Mouse (Mus musculus): ENCODE results near the gene Aurkaip1. TPM values are rescaled to one million over a fixed set of nuclear protein-coding genes. Genes with fewer than 3 reads are reported as not detected.

Gene Aurkaip1
- polyA plus RNA-seq, 1 experiment from 2014 or later: 127 TPM

GRCm38 (mm10) chr4:155853421-155853820 is 22.3 kb downstream of the Aurkaip1 start:
- H3K36me3 ChIP-seq (ENCODE audit: control insufficient read depth, insufficient read depth, low read length): peaks cover 37% of the 10 kb centered on the region
- H3K27ac ChIP-seq (ENCODE audit: low read depth, low read length): no peak overlapping the region
- H3K27me3 ChIP-seq (ENCODE audit: control insufficient read depth, insufficient read depth, low read length): no peaks in the 10 kb centered on the region
- peaks cover 19% of the 10 kb centered on the region for H3K4me1 ChIP-seq (ENCODE audit: control insufficient read depth, insufficient read depth, low read length)
- H3K9ac ChIP-seq (replicated peaks; ENCODE audit: low read depth, low read length): no peak overlapping the region
- no peaks in the 10 kb centered on the region for H3K9me3 ChIP-seq (ENCODE audit: control insufficient read depth, low read length)
- ATAC-seq (ENCODE audit: low read depth): no peak
- no peak overlapping the region for H3K4me2 ChIP-seq (ENCODE audit: low read depth, low read length)
- WGBS: 93% methylated on average over 9 of the region's 9 CpGs
- no peak overlapping the region for H3K4me3 ChIP-seq (ENCODE audit: low read depth, low read length)

- ATAC-seq (ENCODE audit: low read depth): 0 out of 2 replicates have a peak, but pooled peaks have one; percentile 16
- H3K4me1 ChIP-seq (ENCODE audit: control insufficient read depth, insufficient read depth, low read length): peaks cover 4% of the 10 kb centered on the region; the same call in 1 of the 2 replicates
- H3K4me3 ChIP-seq (ENCODE audit: low read depth, low read length): no peak overlapping the region
- peaks cover 44% of the 10 kb centered on the region for H3K36me3 ChIP-seq (ENCODE audit: control insufficient read depth, insufficient read depth, low read length)
- H3K27me3 ChIP-seq (ENCODE audit: control insufficient read depth, insufficient read depth, low read length): no peaks in the 10 kb centered on the region
- no peak overlapping the region for H3K9ac ChIP-seq (replicated peaks; ENCODE audit: low read depth, low read length)
- no peaks in the 10 kb centered on the region for H3K9me3 ChIP-seq (ENCODE audit: control insufficient read depth, low read length)
- 99% methylated on average over 12 of the region's 12 CpGs for WGBS
- H3K27ac ChIP-seq (ENCODE audit: low read depth, low read length): no peak overlapping the region
- no peak overlapping the region for H3K4me2 ChIP-seq (ENCODE audit: low read depth, low read length)
These were observed 23.9 kb downstream of the Aurkaip1 start for GRCm38 (mm10) chr4:155854991-155855390.

- no peak overlapping the region for H3K4me3 ChIP-seq (ENCODE audit: low read depth, low read length)
- no peak overlapping the region for H3K9ac ChIP-seq (replicated peaks; ENCODE audit: low read depth, low read length)
- H3K27me3 ChIP-seq (ENCODE audit: control insufficient read depth, insufficient read depth, low read length): no peaks in the 10 kb centered on the region
- H3K27ac ChIP-seq (ENCODE audit: low read depth, low read length): no peak overlapping the region
- ATAC-seq (ENCODE audit: low read depth): no peak
- H3K4me1 ChIP-seq (ENCODE audit: control insufficient read depth, insufficient read depth, low read length): no peaks in the 10 kb centered on the region
- H3K4me2 ChIP-seq (ENCODE audit: low read depth, low read length): no peak overlapping the region
- WGBS: 94% methylated on average over 12 of the region's 12 CpGs
- H3K36me3 ChIP-seq (ENCODE audit: control insufficient read depth, insufficient read depth, low read length): peaks cover 54% of the 10 kb centered on the region
- H3K9me3 ChIP-seq (ENCODE audit: control insufficient read depth, low read length): no peaks in the 10 kb centered on the region
These were observed 25.0 kb downstream of the Aurkaip1 start for GRCm38 (mm10) chr4:155856071-155856470.

- no peaks in the 10 kb centered on the region for H3K27me3 ChIP-seq (ENCODE audit: control insufficient read depth, insufficient read depth, low read length)
These were observed 25.8 kb downstream of the Aurkaip1 start for GRCm38 (mm10) chr4:155856881-155857280.

GRCm38 (mm10) chr4:155859318-155859717 is 28.2 kb downstream of the Aurkaip1 start:
- no peak for ATAC-seq (ENCODE audit: low read depth)
- Histone ChIP-seq H3K27me3 (ENCODE audit: control insufficient read depth, insufficient read depth, low read length) (no peaks in the 10 kb centered on the region), H3K27ac (ENCODE audit: low read depth, low read length) (no peak overlapping the region), H3K4me1 (ENCODE audit: control insufficient read depth, insufficient read depth, low read length) (no peaks in the 10 kb centered on the region), H3K9me3 (ENCODE audit: control insufficient read depth, low read length) (no peaks in the 10 kb centered on the region), H3K4me2 (ENCODE audit: low read depth, low read length) (no peak overlapping the region), H3K9ac (replicated peaks; ENCODE audit: low read depth, low read length) (no peak overlapping the region), H3K36me3 (ENCODE audit: control insufficient read depth, insufficient read depth, low read length) (peaks cover 59% of the 10 kb centered on the region), H3K4me3 (ENCODE audit: low read depth, low read length) (no peak overlapping the region)
- 33% methylated on average over 13 of the region's 13 CpGs for WGBS

More at GRCm38 (mm10) chr4:155856881-155857280, 25.8 kb downstream of the Aurkaip1 start:
- WGBS: 91% methylated on average over 3 of the region's 3 CpGs
- ATAC-seq (ENCODE audit: low read depth): no peak
- Histone ChIP-seq H3K27ac (ENCODE audit: low read depth, low read length) (no peak overlapping the region), H3K9me3 (ENCODE audit: control insufficient read depth, low read length) (no peaks in the 10 kb centered on the region), H3K36me3 (ENCODE audit: control insufficient read depth, insufficient read depth, low read length) (peaks cover 59% of the 10 kb centered on the region), H3K9ac (replicated peaks; ENCODE audit: low read depth, low read length) (no peak overlapping the region), H3K4me2 (ENCODE audit: low read depth, low read length) (no peak overlapping the region), H3K4me3 (ENCODE audit: low read depth, low read length) (no peak overlapping the region), H3K4me1 (ENCODE audit: control insufficient read depth, insufficient read depth, low read length) (no peaks in the 10 kb centered on the region)

GRCm38 (mm10) chr4:155861787-155862186 is 30.7 kb downstream of the Aurkaip1 start:
- WGBS: 95% methylated on average over 7 of the region's 7 CpGs
- Histone ChIP-seq H3K9me3 (ENCODE audit: control insufficient read depth, low read length) (no peaks in the 10 kb centered on the region), H3K27ac (ENCODE audit: low read depth, low read length) (no peak overlapping the region), H3K4me1 (ENCODE audit: control insufficient read depth, insufficient read depth, low read length) (no peaks in the 10 kb centered on the region), H3K36me3 (ENCODE audit: control insufficient read depth, insufficient read depth, low read length) (peaks cover 49% of the 10 kb centered on the region), H3K4me2 (ENCODE audit: low read depth, low read length) (no peak overlapping the region), H3K9ac (replicated peaks; ENCODE audit: low read depth, low read length) (no peak overlapping the region), H3K27me3 (ENCODE audit: control insufficient read depth, insufficient read depth, low read length) (no peaks in the 10 kb centered on the region), H3K4me3 (ENCODE audit: low read depth, low read length) (no peak overlapping the region)
- no peak for ATAC-seq (ENCODE audit: low read depth)

GRCm38 (mm10) chr4:155863001-155863400 is 31.9 kb downstream of the Aurkaip1 start, which contains the start of gene Tas1r3:
Gene Tas1r3 (minus strand): TSS chr4:155863362.
- Histone ChIP-seq H3K9ac (replicated peaks; ENCODE audit: low read depth, low read length) (no peak within 1 kb of the TSS), H3K27me3 (ENCODE audit: control insufficient read depth, insufficient read depth, low read length) (no peaks in the 10 kb centered on the region), H3K27ac (ENCODE audit: low read depth, low read length) (no peak within 1 kb of the TSS), H3K4me1 (ENCODE audit: control insufficient read depth, insufficient read depth, low read length) (no peaks in the 10 kb centered on the region), H3K36me3 (ENCODE audit: control insufficient read depth, insufficient read depth, low read length) (peaks cover 42% of the 10 kb centered on the region), H3K9me3 (ENCODE audit: control insufficient read depth, low read length) (no peaks in the 10 kb centered on the region), H3K4me2 (ENCODE audit: low read depth, low read length) (no peak within 1 kb of the TSS), H3K4me3 (ENCODE audit: low read depth, low read length) (no peak within 1 kb of the TSS)
- no peak for ATAC-seq (ENCODE audit: low read depth)
- 80% methylated on average over 5 of the region's 5 CpGs for WGBS

GRCm38 (mm10) chr4:155868614-155869298 is 37.7 kb downstream of the Aurkaip1 start:
- H3K4me3 ChIP-seq (ENCODE audit: low read depth, low read length): peak overlapping the region; percentile 69
- peak; percentile 60 for ATAC-seq (ENCODE audit: low read depth)
- H3K9me3 ChIP-seq (ENCODE audit: control insufficient read depth, low read length): no peaks in the 10 kb centered on the region
- no peak overlapping the region; the same call in 1 of the 2 replicates for H3K27ac ChIP-seq (ENCODE audit: low read depth, low read length)
- no peaks in the 10 kb centered on the region for H3K27me3 ChIP-seq (ENCODE audit: control insufficient read depth, insufficient read depth, low read length)
- peak overlapping the region; percentile 89 for H3K4me2 ChIP-seq (ENCODE audit: low read depth, low read length)
- peak overlapping the region; percentile 72 for H3K9ac ChIP-seq (replicated peaks; ENCODE audit: low read depth, low read length)
- H3K36me3 ChIP-seq (ENCODE audit: control insufficient read depth, insufficient read depth, low read length): peaks cover 27% of the 10 kb centered on the region
- WGBS: 12% methylated on average over 22 of the region's 22 CpGs
- H3K4me1 ChIP-seq (ENCODE audit: control insufficient read depth, insufficient read depth, low read length): peaks cover 14% of the 10 kb centered on the region; the same call in 1 of the 2 replicates

GRCm38 (mm10) chr4:155869317-155870033 is 38.4 kb downstream of the Aurkaip1 start, which contains the start of the genes Cptp and Ints11:
Gene Cptp (minus strand): TSS chr4:155869440.
Gene Ints11 (plus strand): TSS chr4:155869546.
- WGBS: under 1% methylated on average over 55 of the region's 63 CpGs
- Histone ChIP-seq H3K9me3 (ENCODE audit: control insufficient read depth, low read length) (no peaks in the 10 kb centered on the region), H3K9ac (replicated peaks; ENCODE audit: low read depth, low read length) (peak within 1 kb of the TSS; percentile 72), H3K36me3 (ENCODE audit: control insufficient read depth, insufficient read depth, low read length) (peaks cover 28% of the 10 kb centered on the region), H3K27ac (ENCODE audit: low read depth, low read length) (peak within 1 kb of the TSS; percentile 70), H3K4me2 (ENCODE audit: low read depth, low read length) (peak within 1 kb of the TSS; percentile 89), H3K27me3 (ENCODE audit: control insufficient read depth, insufficient read depth, low read length) (no peaks in the 10 kb centered on the region), H3K4me3 (ENCODE audit: low read depth, low read length) (peak within 1 kb of the TSS; percentile 69), H3K4me1 (ENCODE audit: control insufficient read depth, insufficient read depth, low read length) (peaks cover 14% of the 10 kb centered on the region; the same call in 1 of the 2 replicates)
- ATAC-seq (ENCODE audit: low read depth): peak; percentile 96
